ENCODE assay signal across 9 mouse cellular contexts in genomic region chr17:4867754-4868445, GRCm38 (mm10).
DNase-seq lines count a peak whose midpoint lies in the region; ATAC-seq and TF ChIP-seq lines count a peak whose summit lies in the region.
"Had no signal": no experiment of that assay in that cellular context is flagged by ENCODE, and none has a peak within 500 bp of the region (broad histone marks: within the 10 kb centered on the region; RNA-seq: fewer than 3 reads in every experiment).

No protein-coding gene starts in this region.

- H3K9ac ChIP-seq in liver, embryonic 12.5 days = no peak overlapping the region

- H3K36me3 ChIP-seq in liver, embryonic 12.5 days = no peaks in the 10 kb centered on the region

- peaks cover 11% of the 10 kb centered on the region; the same call in 1 of the 2 replicates for H3K27me3 ChIP-seq in liver, embryonic 12.5 days (replicated peaks)

- no peak overlapping the region for H3K4me2 ChIP-seq in liver, embryonic 12.5 days

- no peaks in the 10 kb centered on the region for H3K4me1 ChIP-seq in liver, embryonic 12.5 days

- TF ChIP-seq POLR2A in brain, embryonic 14.5 days (IDR thresholded peaks at IDR 0.05; ENCODE audit: borderline replicate concordance, extremely low read depth, insufficient read depth, insufficient read length, poor library complexity, severe bottlenecking) = no peak

- TF ChIP-seq CTCF in brain, embryonic 14.5 days (IDR thresholded peaks at IDR 0.05; ENCODE audit: borderline replicate concordance, extremely low read depth, insufficient read depth, insufficient read length) = no peak

- ATAC-seq in liver, embryonic 12.5 days = no peak

- no peaks in the 10 kb centered on the region for H3K9me3 ChIP-seq in liver, embryonic 12.5 days (replicated peaks)

- intact Hi-C loops in heart, postnatal 25 days (cut with DNase I) = no loop called here

- peak; percentile 37 to 51 for DNase-seq in cerebellum, postnatal 14 days
- no peak for DNase-seq in cerebellum, adult 9-10 months
- peak; percentile 61 for DNase-seq in brain, embryonic 14.5 days (ENCODE audit: low read depth)
- peak; percentile 26 for DNase-seq in heart, postnatal 25 days (ENCODE audit: low spot score)
- peak; percentile 41 to 71 for DNase-seq in lung, postnatal 4 days
- DNase-seq in embryo, embryonic 10 days (ENCODE audit: low spot score) = no peak
- no peak for DNase-seq in urinary bladder, postnatal 10 days (ENCODE audit: low spot score)
- DNase-seq: left cerebral cortex, postnatal 4 days had no signal

- H3K27ac ChIP-seq in liver, embryonic 12.5 days = no peak overlapping the region

- 46% methylated on average over 9 of the region's 9 CpGs for WGBS in liver, embryonic 12.5 days (ENCODE audit: insufficient replicate concordance)

- H3K4me3 ChIP-seq in liver, embryonic 12.5 days = no peak overlapping the region

Comparison
In these comparisons a context has a peak if more than half of its experiments do, and no peak if none do; other contexts are left out.
1. DNase-seq: peak in cerebellum, postnatal 14 days (2 of 2), brain, embryonic 14.5 days (single experiment), heart, postnatal 25 days (single experiment) and lung, postnatal 4 days (2 of 2); none in cerebellum, adult 9-10 months (single experiment), embryo, embryonic 10 days (single experiment) and urinary bladder, postnatal 10 days (single experiment).